Mouse (Mus musculus): ENCODE measurements around the gene Gsdma2.

GRCm38 (mm10) chr11:98671284-98671815 lies 24.8 kb downstream of the Gsdma2 start:
- TF ChIP-seq CTCF (IDR thresholded peaks at IDR 0.05; ENCODE audit: low read depth, low read length): no peak
- TF ChIP-seq POLR2A (IDR thresholded peaks at IDR 0.05; ENCODE audit: extremely low read depth, insufficient read depth, low read length): no peak

All from liver, adult 2 months (tissue).